Mouse (Mus musculus): ENCODE results near the gene Lypd1. TPM values are rescaled to one million over a fixed set of nuclear protein-coding genes. Genes with fewer than 3 reads are reported as not detected.

Gene Lypd1
- polyA plus RNA-seq (2014; fragmentation: Nextera tagmentation; extraction: Ambion mirVana) = 7.4 and 8.4 TPM in 2 replicates

DNA sequence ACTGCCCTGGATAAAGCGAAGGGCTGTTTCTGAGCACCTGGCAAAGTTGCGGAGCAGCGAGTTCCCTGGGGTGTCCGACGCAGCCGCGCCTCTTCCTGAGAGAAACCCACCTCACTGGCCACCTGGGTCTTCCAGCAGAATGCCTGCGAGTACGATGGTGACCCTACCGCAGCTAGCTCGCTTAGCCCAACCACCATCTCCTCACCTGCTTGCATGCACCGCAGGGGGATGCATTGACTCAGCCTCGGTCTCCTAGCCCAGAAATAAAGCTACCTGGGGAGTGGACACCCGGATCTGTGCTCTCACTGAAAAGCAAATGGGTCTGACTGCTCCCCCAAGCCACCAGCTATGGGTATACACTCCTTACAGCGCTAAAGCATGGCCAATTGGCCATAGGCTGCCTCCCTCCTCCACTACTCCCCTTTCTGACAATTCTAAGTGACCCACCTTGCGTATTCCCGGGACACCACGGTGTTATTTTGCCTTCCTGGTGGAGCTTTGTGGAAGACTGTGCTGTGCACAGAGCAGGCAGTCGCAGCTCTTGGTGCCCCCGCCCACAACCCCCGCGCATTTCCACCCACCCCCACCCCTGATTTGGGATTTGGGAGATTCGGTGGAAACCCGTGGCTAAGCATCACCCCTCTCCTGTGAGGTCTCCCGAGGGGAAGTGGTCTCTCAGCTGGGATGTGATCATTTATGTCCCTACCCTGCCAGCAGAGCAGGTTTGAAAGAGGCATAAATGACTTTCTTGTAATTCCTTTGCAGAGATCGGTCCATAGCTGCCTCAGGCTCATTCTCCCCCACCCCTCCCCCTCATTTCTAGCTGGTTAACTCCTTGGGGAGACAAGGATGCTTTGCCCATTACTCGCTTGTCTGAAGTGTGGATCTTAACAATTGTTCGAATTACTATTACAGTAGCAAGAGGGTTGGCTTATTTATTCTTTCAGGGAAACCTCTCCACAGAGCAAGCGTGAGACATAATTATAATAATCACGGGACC, at the start of gene Lypd1:
Gene Lypd1, minus strand, starts transcription at position 501 of the 1,000 bp plus-strand sequence.
- peaks cover 19% of the 10 kb centered on the region for H3K4me1 ChIP-seq (ENCODE audit: control insufficient read depth, insufficient read depth, low read length)
- H3K9me3 ChIP-seq (ENCODE audit: control insufficient read depth, low read length) = no peaks in the 10 kb centered on the region
- WGBS = 4% methylated on average over 30 of the region's 30 CpGs
- no peaks in the 10 kb centered on the region for H3K36me3 ChIP-seq (ENCODE audit: control insufficient read depth, insufficient read depth, low read length)
- peak within 1 kb of the TSS; percentile 14; the same call in 1 of the 2 replicates for H3K9ac ChIP-seq (ENCODE audit: low read length)
- H3K4me3 ChIP-seq (ENCODE audit: low read depth, low read length) = peak within 1 kb of the TSS; percentile 46
- ATAC-seq (ENCODE audit: insufficient read depth, low FRiP score, low TSS enrichment) (no peak), DNase-seq (ENCODE audit: low spot score) (no peak)
- peaks cover 25% of the 10 kb centered on the region for H3K27me3 ChIP-seq (ENCODE audit: control insufficient read depth, insufficient read depth, low read length)
- peak within 1 kb of the TSS; percentile 97 for H3K4me2 ChIP-seq (ENCODE audit: low read depth)
- H3K27ac ChIP-seq (ENCODE audit: low read depth, low read length) = no peak within 1 kb of the TSS

DNA sequence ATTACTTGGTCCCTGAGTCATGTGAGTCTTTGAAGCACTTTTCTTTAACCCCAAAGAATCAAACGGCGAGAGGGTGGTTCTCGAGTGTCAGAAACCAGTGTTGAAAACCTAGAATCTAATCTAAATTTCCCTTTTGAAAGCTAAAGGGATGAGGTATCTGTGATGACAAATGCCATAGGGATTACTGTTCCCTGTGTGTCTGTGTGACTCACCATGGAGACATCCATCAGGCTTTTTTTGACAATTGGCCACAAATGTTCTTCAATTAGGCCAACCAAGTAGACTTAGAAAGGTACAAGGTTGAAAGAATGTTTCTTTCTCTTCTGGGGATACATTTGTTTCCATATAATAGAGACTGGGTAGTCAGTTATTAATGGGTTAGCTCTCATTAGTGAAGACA, 38.1 kb upstream of the Lypd1 start:
- no peak overlapping the region for H3K4me2 ChIP-seq (ENCODE audit: low read depth)
- H3K9ac ChIP-seq (ENCODE audit: low read length) = no peak overlapping the region
- no peak overlapping the region for H3K27ac ChIP-seq (ENCODE audit: low read depth, low read length)
- 89% methylated on average over 3 of the region's 3 CpGs for WGBS
- H3K9me3 ChIP-seq (ENCODE audit: control insufficient read depth, low read length) = no peaks in the 10 kb centered on the region
- H3K27me3 ChIP-seq (ENCODE audit: control insufficient read depth, insufficient read depth, low read length) = no peaks in the 10 kb centered on the region
- ATAC-seq (ENCODE audit: insufficient read depth, low FRiP score, low TSS enrichment) = no peak
- H3K36me3 ChIP-seq (ENCODE audit: control insufficient read depth, insufficient read depth, low read length) = no peaks in the 10 kb centered on the region
- H3K4me1 ChIP-seq (ENCODE audit: control insufficient read depth, insufficient read depth, low read length) = no peaks in the 10 kb centered on the region
- DNase-seq (ENCODE audit: low spot score) = no peak
- H3K4me3 ChIP-seq (ENCODE audit: low read depth, low read length) = no peak overlapping the region

DNA sequence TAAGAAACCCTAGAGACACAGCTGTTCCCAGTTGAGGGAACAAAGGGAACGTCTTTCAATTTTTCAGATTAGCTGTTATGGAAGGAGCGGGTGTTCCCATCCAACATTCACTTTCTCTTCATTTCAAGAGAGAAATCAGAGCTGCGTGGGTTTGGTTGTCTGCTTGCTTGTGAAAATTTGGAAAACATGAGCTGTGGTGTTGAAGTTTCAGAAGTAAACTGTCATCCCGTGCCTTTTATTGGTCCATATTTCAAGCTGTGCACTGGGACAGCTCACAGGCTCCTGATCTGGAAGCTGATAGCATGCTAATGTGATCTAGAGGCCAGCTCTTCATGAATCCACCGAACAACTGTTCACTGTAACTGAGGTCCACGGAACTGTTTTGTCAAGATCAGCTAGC, 36.2 kb upstream of the Lypd1 start:
- Histone ChIP-seq H3K36me3 (ENCODE audit: control insufficient read depth, insufficient read depth, low read length) (no peaks in the 10 kb centered on the region), H3K4me1 (ENCODE audit: control insufficient read depth, insufficient read depth, low read length) (no peaks in the 10 kb centered on the region), H3K27ac (ENCODE audit: low read depth, low read length) (no peak overlapping the region), H3K9me3 (ENCODE audit: control insufficient read depth, low read length) (no peaks in the 10 kb centered on the region), H3K27me3 (ENCODE audit: control insufficient read depth, insufficient read depth, low read length) (no peaks in the 10 kb centered on the region), H3K4me2 (ENCODE audit: low read depth) (no peak overlapping the region), H3K4me3 (ENCODE audit: low read depth, low read length) (no peak overlapping the region), H3K9ac (ENCODE audit: low read length) (no peak overlapping the region)
- 81% methylated on average over 6 of the region's 6 CpGs for WGBS
- DNase-seq (ENCODE audit: low spot score) (no peak), ATAC-seq (ENCODE audit: insufficient read depth, low FRiP score, low TSS enrichment) (no peak)

DNA sequence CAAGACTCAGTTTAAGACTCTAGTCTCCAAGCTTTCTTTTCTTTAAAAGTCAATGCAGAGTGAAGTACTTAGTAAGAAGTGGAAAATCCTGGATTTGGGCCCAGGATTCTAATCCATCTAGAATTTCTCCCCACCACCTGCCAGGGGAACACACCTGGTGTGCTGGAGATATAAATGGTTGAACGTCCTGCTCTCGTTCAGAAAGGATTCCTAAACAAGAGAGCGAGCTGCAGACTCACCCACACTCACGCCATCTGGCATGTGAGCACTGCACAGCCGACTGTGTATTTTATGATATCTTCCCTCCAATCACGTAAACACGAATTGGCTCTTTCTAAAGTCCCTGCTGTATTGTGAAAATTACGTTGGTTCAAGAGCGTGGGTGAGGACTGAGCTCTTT, 32.2 kb upstream of the Lypd1 start:
- H3K27me3 ChIP-seq (ENCODE audit: control insufficient read depth, insufficient read depth, low read length) = no peaks in the 10 kb centered on the region
- H3K4me2 ChIP-seq (ENCODE audit: low read depth) = no peak overlapping the region
- no peaks in the 10 kb centered on the region for H3K36me3 ChIP-seq (ENCODE audit: control insufficient read depth, insufficient read depth, low read length)
- ATAC-seq (ENCODE audit: insufficient read depth, low FRiP score, low TSS enrichment) (no peak), DNase-seq (ENCODE audit: low spot score) (no peak)
- no peaks in the 10 kb centered on the region for H3K9me3 ChIP-seq (ENCODE audit: control insufficient read depth, low read length)
- 79% methylated on average over 9 of the region's 9 CpGs for WGBS
- H3K4me1 ChIP-seq (ENCODE audit: control insufficient read depth, insufficient read depth, low read length) = no peaks in the 10 kb centered on the region
- H3K9ac ChIP-seq (ENCODE audit: low read length) = no peak overlapping the region
- no peak overlapping the region for H3K4me3 ChIP-seq (ENCODE audit: low read depth, low read length)
- no peak overlapping the region for H3K27ac ChIP-seq (ENCODE audit: low read depth, low read length)

DNA sequence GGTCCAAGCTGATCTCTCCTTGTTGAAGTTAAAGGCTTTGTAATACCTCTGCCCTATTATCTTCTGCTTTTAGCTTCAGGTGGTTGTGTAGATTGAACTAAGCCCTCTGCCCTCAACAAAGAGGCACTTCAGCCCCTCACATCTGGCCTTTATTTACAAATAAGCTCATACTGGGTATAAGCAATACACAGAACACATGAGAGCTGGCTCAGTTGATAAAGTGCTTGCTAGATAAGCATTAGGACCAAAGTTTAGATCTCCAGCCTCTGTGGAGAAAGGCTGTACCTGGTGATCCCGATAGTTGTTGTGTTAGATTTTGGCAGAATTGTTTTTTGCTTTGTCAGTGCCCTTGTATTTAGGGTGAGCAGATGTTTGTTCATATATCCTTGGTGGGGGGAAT, 30.4 kb upstream of the Lypd1 start:
- Histone ChIP-seq H3K36me3 (ENCODE audit: control insufficient read depth, insufficient read depth, low read length) (no peaks in the 10 kb centered on the region), H3K4me2 (ENCODE audit: low read depth) (no peak overlapping the region), H3K9ac (ENCODE audit: low read length) (no peak overlapping the region), H3K4me1 (ENCODE audit: control insufficient read depth, insufficient read depth, low read length) (no peaks in the 10 kb centered on the region), H3K9me3 (ENCODE audit: control insufficient read depth, low read length) (no peaks in the 10 kb centered on the region), H3K27me3 (ENCODE audit: control insufficient read depth, insufficient read depth, low read length) (no peaks in the 10 kb centered on the region), H3K27ac (ENCODE audit: low read depth, low read length) (no peak overlapping the region), H3K4me3 (ENCODE audit: low read depth, low read length) (no peak overlapping the region)
- WGBS = 82% methylated on average over 1 of the region's 1 CpGs
- DNase-seq (ENCODE audit: low spot score) (no peak), ATAC-seq (ENCODE audit: insufficient read depth, low FRiP score, low TSS enrichment) (no peak)

DNA sequence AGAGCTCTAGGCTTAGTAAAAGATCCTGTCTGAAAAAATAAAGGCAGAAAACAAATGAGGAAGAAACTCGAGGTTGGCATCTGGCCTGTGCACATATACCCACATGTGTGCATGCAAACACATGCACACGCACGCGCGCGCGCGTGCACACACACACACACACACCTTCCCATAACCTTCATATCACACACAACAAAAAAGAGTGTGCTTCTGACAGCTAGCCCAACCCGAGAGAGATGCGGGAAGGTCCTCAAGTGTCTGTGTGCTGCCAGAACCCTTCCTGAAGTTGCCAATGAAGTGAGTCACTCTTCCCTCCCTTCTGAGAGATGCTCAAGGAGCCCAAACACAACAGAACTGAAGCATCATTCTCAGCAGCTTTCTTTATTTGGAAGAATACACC, 12.6 kb upstream of the Lypd1 start:
- H3K36me3 ChIP-seq (ENCODE audit: control insufficient read depth, insufficient read depth, low read length) = no peaks in the 10 kb centered on the region
- DNase-seq (ENCODE audit: low spot score) (no peak), ATAC-seq (ENCODE audit: insufficient read depth, low FRiP score, low TSS enrichment) (no peak)
- 96% methylated on average over 10 of the region's 10 CpGs for WGBS
- no peak overlapping the region for H3K27ac ChIP-seq (ENCODE audit: low read depth, low read length)
- no peak overlapping the region for H3K4me2 ChIP-seq (ENCODE audit: low read depth)
- H3K27me3 ChIP-seq (ENCODE audit: control insufficient read depth, insufficient read depth, low read length) = no peaks in the 10 kb centered on the region
- H3K4me3 ChIP-seq (ENCODE audit: low read depth, low read length) = no peak overlapping the region
- H3K9me3 ChIP-seq (ENCODE audit: control insufficient read depth, low read length) = no peaks in the 10 kb centered on the region
- H3K9ac ChIP-seq (ENCODE audit: low read length) = no peak overlapping the region
- no peaks in the 10 kb centered on the region for H3K4me1 ChIP-seq (ENCODE audit: control insufficient read depth, insufficient read depth, low read length)

DNA sequence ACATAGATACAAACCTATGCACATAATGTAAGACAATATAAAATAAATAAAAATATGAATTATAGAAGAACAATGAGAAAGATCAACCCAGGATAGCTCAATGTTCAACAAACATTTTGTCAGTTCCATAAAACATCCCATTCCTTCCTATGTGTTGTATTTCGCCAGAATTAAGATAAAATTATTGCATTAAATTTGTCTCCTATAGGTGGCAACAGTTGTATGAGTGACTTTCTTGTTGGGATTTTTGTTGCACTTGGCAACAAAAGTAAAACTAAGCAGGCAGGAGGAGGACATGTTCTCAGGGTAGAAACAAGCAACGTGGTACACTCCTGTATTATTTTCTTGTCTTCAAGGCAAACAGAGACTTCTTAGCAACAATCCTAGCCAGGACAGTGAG, 10.2 kb upstream of the Lypd1 start:
- no peak overlapping the region for H3K27ac ChIP-seq (ENCODE audit: low read depth, low read length)
- H3K4me2 ChIP-seq (ENCODE audit: low read depth) = no peak overlapping the region
- H3K9me3 ChIP-seq (ENCODE audit: control insufficient read depth, low read length) = no peaks in the 10 kb centered on the region
- no peak overlapping the region for H3K9ac ChIP-seq (ENCODE audit: low read length)
- no peaks in the 10 kb centered on the region for H3K27me3 ChIP-seq (ENCODE audit: control insufficient read depth, insufficient read depth, low read length)
- ATAC-seq (ENCODE audit: insufficient read depth, low FRiP score, low TSS enrichment) (no peak), DNase-seq (ENCODE audit: low spot score) (no peak)
- H3K36me3 ChIP-seq (ENCODE audit: control insufficient read depth, insufficient read depth, low read length) = no peaks in the 10 kb centered on the region
- H3K4me1 ChIP-seq (ENCODE audit: control insufficient read depth, insufficient read depth, low read length) = no peaks in the 10 kb centered on the region
- 85% methylated on average over 2 of the region's 2 CpGs for WGBS
- no peak overlapping the region for H3K4me3 ChIP-seq (ENCODE audit: low read depth, low read length)

DNA sequence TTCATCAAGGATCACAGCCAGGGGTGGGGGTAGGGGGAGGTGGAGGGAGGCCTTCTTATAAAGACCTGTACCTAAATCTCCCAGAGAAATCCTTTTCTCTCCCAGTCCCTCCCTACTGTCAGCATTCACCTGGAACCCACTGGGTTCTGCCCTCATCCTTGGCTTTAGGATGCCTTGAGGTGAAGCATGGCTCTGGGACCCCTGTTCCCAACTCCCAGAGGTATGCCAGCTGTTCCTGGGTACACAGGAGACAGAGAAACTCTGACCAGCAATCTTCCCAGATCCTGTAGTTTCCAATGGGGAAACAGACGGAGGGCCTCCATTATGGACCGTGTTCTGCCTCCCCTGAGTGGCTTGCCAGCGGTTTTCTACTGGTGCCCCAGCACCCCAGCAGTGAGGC, 7.8 kb upstream of the Lypd1 start:
- Histone ChIP-seq H3K4me3 (ENCODE audit: low read depth, low read length) (no peak overlapping the region), H3K9ac (ENCODE audit: low read length) (no peak overlapping the region), H3K4me2 (ENCODE audit: low read depth) (no peak overlapping the region), H3K27me3 (ENCODE audit: control insufficient read depth, insufficient read depth, low read length) (no peaks in the 10 kb centered on the region), H3K27ac (ENCODE audit: low read depth, low read length) (no peak overlapping the region), H3K9me3 (ENCODE audit: control insufficient read depth, low read length) (no peaks in the 10 kb centered on the region), H3K36me3 (ENCODE audit: control insufficient read depth, insufficient read depth, low read length) (no peaks in the 10 kb centered on the region), H3K4me1 (ENCODE audit: control insufficient read depth, insufficient read depth, low read length) (no peaks in the 10 kb centered on the region)
- ATAC-seq (ENCODE audit: insufficient read depth, low FRiP score, low TSS enrichment) = no peak
- no peak for DNase-seq (ENCODE audit: low spot score)
- WGBS = 86% methylated on average over 3 of the region's 3 CpGs

DNA sequence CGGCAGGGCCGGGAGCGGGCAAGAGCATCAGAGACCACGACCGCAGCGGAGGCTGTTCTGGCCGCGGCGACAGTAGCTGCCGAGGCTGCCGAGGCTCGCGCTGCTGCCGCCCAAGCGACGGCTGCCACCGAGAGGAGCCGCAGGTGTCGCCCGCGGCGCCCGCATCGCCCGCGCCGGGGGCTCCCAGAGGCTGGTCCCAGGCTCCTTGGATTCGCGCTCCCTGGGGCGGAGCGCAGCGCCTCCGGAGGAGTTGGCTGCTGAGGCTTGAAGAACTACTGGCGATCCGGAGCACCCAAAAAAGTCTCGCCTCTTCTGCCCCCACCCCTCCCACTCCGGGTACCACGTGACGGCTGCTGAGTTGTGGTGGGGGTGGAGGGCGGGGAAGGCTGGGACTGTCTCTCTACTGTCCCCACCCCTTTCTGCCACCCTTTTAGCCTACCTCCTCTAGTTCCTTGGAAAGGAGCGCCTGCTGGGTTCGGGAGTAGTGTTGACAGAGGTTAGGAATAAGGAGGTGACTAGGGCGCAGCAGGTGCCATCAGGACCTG, 928 bp downstream of the Lypd1 start:
- DNase-seq (ENCODE audit: low spot score) (peak; percentile 62), ATAC-seq (ENCODE audit: insufficient read depth, low FRiP score, low TSS enrichment) (peak; percentile 49)
- H3K27me3 ChIP-seq (ENCODE audit: control insufficient read depth, insufficient read depth, low read length) = peaks cover 25% of the 10 kb centered on the region
- under 1% methylated on average over 42 of the region's 43 CpGs for WGBS
- H3K9ac ChIP-seq (ENCODE audit: low read length) = 0 out of 2 replicates have a peak overlapping the region, but pooled peaks have one; percentile 14
- H3K4me3 ChIP-seq (ENCODE audit: low read depth, low read length) = peak overlapping the region; percentile 46
- H3K9me3 ChIP-seq (ENCODE audit: control insufficient read depth, low read length) = no peaks in the 10 kb centered on the region
- H3K4me2 ChIP-seq (ENCODE audit: low read depth) = peak overlapping the region; percentile 97
- peaks cover 19% of the 10 kb centered on the region for H3K4me1 ChIP-seq (ENCODE audit: control insufficient read depth, insufficient read depth, low read length)
- no peak overlapping the region for H3K27ac ChIP-seq (ENCODE audit: low read depth, low read length)
- no peaks in the 10 kb centered on the region for H3K36me3 ChIP-seq (ENCODE audit: control insufficient read depth, insufficient read depth, low read length)

Measured in neural tube, embryonic 11.5 days (tissue).